Mouse (Mus musculus): ENCODE results near the gene Gm765.

DNA sequence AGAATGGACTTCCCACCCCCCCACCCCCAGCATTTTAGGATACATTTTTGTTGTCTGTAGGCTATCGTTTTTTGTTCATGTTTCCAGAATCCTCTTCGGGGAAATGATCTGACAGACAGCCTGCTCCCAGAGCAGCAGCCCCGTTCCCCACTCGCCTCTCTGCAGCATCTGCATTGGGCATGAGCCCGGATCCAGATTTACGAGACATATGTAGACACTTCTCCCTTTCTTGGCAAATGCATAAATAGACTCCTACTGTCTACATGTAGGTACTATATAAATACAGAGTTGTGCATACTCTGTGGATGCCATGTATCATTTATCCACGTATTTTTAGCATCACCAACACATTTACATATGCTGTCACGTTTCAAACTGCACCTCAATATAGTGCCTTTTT, 42.9 kb upstream of the Gm765 start:
- TF ChIP-seq POLR2A (IDR thresholded peaks at IDR 0.05; ENCODE audit: low read depth, low read length) (no peak), CTCF (IDR thresholded peaks at IDR 0.05; ENCODE audit: extremely low read depth, insufficient read depth, insufficient read length, insufficient replicate concordance) (no peak)
